Mouse (Mus musculus) 3134 (cell line): ENCODE data around the gene Gm21974.
"Not testable (repeated sequence)": the region's sequence is repeated elsewhere in the genome, so short reads cannot be mapped to it uniquely, and the experiment has no call there.

Experiments used
- DNase-seq: peaks from one replicate; pipeline ENCODE4 v3.0.0-alpha.2; 2011; ENCODE audit warnings: low spot score; ENCODE audit not compliant: insufficient read length; ENCODE audit errors: extremely low read depth

Gene Gm21974

DNA sequence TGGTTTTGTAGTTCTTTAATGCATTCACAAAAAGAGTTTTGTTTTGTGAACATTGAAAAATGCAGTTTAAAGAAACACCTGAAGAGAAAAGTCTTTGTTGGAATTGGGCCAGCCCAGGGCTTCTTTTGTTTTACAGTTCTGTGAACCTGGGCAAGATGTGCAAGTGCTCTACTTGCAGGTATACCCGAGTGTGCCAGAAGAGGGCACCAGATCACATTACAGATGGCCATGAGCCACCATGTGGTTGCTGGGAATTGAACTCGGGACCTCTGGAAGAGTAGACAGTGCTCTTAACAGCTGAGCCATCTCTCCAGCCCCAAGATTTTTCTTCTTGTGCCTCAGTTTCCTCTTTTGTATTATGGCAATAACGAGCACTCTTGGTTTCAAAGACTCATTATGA is 22.9 kb upstream of the Gm21974 start:
- DNase-seq, result peak; percentile 30

DNA sequence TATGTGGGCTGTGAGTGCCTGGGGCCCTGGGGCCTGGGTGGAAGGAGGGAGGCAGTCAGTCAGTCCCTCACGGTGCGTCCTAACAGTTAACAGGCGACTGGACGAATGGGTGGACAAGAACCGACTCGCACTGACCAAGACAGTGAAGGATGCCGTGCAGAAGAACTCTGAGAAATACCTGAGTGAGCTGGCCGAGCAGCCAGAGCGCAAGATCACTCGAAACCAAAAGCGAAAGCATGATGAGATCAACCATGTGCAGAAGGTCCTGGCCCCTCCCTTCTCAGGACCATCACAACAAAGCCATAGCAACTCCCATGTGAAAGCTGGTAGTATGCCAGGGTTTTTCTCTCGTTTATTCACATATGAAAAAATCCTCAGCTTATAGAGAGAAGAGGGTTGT is 20.0 kb upstream of the Gm21974 start:
- no peak for DNase-seq

DNA sequence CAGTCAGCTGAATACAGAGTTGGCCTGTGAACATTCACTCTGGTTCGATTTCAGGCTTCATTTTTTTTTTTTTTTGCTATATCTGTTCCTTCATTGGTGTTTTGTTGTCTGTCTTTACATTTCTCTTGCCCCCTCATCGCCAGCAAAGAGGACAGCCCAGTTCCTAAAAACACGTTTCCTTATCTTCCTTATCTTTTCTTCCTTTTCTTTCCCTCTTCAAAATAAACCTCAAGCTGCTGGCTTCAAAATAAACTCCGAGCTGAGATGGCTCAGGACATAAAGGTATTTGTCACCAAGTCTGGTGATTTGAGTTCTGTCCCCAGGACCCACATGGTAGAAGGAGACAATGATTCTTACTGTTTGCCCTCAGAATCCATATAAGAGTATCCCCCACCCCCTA is 17.7 kb upstream of the Gm21974 start:
- no peak for DNase-seq

DNA sequence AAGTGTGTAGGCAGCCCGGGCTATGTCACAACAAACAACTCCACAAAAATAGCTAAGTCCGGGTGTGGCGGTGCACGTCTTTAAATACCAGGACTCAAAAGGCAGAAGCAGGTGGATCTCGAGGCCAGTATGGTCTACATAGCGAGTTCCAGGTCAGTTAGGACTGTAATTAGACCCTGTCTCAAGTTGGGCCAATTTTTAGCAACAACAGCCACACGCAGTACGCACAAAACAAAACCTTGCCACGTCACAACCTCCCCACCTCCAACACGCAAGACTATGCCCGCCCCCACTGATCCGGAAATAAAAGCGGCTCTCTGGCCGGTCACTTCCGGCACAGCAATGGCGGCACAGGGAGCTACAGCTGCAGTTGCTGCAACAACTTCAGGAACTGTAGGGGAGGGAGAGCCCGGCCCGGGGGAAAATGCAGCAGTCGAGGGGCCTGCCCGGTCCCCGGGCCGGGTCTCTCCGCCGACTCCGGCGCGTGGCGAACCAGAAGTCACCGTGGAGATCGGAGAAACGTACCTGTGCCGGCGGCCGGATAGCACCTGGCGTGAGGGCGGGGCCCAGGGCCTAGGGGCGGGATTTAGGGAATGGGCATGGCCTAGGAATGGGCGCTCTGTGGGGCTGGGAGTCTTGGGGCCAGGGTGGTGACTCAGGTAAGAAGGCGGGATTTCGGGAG is 17.1 kb upstream of the Gm21974 start, which contains the start of gene Kat8:
Kat8 (plus strand) TSS at position 327 of the 682 bp plus-strand sequence.
- peak; percentile 89 for DNase-seq

DNA sequence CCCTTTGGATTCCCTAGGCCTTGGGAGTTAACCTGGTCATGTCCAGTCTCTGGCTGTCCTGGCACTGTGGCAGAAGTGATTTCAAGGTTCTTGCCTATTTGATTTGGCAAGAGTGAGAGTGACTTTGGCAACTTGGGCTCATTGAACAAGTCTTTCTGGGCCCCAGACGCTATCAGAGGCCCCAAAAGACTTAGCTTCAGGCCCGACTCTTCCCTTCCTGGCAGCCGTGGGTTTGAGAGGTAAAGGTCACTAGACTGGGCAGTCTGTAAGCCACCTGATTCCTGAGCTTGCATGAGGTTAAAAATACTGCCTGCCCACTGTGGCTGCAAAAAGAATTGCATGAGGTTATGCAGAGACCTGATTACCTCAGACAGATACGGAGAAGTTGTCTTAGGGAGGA is 13.4 kb upstream of the Gm21974 start:
- no peak for DNase-seq

DNA sequence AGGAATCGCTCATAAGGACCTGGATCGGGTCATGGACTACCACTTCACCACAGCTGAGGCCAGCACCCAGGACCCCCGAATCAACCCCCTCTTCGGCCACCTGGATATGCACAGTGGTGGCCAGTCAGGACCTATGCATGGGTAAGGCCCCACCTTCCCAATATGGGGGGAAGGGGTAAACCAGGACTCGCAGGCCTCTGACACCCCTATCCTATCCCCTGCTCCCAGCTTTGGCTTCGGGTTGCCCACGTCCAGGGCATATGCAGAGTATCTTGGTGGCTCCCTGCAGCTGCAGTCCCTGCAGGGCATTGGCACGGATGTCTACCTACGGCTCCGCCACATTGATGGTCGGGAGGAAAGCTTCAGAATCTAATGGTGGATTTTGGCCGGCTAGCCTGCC is 12.7 kb upstream of the Gm21974 start:
- no peak for DNase-seq

DNA sequence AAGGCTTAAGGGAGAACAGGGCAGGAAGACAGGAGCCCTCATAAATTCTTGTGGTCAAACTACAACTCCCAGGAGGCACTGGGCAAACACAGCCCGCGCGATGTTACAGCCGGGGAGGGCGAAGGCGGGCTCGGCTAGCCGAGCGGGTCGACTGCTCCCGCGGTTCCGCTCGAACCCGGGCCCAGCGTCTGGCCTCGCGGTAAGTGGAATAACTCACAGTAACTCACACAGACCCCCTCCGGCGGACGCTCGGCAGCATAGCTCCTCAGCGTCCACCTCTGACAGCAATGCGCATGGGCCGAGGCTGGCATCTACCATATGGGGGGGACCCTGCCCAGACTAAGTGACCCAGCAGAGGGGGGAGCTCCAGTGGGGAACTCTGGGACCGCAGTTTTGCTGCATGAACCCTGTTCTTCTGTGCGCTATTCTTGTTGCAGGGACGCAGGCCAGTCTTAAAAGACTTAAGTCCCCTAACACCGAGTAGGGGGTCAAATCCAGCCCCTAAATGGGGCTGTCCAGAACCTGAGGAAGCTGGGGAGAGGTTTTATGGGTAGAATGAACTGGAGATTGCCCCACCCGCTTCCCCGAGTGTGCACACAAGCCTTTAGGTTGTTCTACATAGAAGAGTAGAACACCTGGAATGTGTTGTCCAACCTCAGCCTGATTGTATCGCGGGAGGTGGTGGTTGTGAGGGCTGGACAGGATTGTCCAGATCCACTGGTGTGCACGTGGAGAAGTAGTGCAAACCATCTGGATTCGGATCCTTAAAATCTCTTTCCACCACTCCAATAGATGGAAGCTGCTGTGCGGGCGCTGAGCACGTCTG is 8.9 kb upstream of the Gm21974 start, which contains the start of gene Bckdk:
Bckdk (plus strand) TSS at position 112 of the 826 bp plus-strand sequence.
- peak; percentile 90 for DNase-seq

DNA sequence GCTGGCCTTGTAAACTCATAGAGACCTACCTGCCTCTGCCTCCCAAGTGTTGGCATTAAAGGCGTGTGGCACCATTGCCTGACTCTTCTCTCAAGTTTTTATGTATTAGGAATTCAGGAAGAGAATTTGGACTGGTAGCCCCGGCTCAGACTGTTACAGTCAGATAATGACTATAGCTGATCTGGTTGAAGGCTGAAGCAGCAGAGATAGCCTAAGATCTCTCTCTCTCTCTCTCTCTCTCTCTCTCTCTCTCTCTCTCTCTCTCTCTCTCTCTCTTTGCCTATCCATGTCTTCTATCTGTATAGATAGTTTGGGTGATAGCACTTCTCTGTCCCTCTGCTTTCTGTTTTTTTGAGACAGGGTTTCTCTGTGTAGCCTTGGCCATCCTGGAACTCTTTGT is 6.5 kb upstream of the Gm21974 start:
- DNase-seq, result no peak

DNA sequence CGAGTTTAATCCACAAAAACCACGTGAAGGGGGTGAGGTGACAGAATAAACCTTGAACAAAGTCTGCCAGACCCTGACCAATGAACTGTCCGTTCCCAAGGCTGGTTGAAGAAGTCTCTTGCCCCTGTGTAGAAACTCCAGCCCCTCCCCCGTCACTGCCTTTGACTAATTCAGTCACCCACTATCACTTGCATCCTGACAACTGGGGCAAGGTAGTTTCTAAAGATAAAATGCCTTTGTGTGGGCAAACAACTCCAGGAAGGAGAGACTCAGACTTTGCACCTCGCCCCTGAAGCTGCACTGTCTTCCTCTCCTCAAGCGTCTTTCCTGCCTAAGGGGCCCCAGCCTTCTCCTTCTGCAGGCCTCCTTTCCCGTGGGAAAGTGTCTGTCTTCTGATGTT is 4.7 kb upstream of the Gm21974 start:
- no peak for DNase-seq

DNA sequence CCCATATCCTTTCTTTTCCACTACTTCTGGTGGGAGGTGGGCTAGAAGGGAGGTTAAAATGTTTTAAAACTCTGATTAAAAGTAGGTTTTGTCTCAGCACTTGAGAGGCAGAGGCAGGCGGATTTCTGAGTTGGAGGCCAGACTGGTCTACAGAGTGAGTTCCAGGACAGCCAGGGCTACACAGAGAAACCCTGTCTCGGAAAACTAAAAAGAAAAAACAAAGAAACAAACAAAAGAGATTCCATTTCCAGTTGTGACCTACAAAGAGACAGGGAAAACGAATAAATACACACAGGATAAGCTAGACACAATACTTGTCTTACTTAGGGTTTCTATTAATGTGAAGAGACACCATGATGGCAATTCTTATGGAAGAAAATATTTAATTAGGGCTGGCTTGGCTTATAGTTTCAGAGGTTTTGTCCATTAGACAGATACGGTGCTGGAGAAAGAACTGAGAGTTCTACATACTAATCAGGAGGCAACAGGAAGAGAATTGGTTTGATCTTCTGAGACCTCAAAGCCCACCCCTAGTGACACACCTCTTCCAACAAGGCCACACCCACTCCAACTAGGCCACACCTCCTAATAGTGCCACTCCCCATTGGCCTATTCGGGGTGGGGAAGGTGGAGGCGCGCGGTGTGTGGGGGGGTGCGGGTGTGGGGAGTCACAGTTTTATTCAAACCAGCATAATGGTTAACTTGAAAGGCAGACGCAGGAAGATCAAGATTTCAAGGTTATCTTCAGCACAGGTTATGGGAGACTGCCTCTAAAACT is 3.1 kb upstream of the Gm21974 start:
- DNase-seq, result no peak

DNA sequence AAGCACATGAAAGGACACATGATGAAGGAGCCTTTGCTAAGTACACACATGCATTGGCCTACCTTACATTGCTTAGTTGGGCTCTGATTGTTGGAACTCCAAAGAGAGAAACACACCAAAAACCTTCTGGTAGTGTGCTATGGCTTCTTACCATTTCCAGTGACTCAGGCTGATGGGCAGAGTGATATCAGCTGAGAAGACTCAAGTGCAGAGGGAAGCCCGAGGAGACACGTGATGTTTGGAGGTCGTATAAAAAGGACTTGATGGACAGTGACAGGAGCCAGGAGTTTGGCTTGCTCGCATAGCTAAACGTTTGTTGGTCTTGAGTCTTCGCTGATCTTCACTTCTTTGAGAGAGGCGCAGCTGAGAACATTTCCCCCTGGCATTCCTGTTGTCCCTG is 2.3 kb upstream of the Gm21974 start:
- no peak for DNase-seq

DNA sequence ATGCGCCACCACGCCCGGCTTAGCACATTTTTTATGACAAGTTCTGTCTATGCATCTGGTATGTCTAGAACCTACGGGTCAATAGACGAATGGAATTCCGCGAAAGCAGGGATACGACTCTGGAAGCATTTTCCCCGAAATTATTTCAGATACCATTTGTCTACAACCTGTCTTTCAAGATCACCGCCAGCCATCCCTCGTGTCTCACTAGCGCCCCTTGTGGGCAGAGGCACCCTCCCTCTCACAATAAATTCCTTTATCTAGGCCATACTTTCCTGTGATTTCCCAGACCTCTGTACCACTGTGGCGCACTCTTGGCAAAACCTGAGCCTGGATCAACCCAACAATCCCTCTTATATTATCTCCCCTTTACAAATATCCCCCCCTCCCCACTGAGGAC is 1.1 kb upstream of the Gm21974 start:
- DNase-seq, result no peak

DNA sequence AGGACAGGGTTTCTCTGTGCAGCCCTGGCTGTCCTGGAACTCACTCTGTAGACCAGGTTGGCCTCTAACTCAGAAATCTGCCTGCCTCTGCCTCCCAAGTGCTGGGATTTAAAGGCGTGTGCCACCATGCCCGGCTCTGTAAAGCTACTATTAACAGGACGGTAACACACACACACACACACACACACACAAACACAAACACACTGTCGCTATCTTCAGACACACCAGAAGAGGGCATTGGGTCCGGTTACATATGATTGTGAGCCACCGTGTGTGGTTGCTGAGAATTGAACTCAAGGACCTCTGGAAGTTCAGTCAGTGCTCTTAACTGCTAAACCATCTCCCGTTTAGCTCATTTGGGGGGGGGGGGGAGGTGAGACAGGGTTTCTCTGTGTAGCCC is 637 bp upstream of the Gm21974 start:
- DNase-seq, result not testable (repeated sequence)

DNA sequence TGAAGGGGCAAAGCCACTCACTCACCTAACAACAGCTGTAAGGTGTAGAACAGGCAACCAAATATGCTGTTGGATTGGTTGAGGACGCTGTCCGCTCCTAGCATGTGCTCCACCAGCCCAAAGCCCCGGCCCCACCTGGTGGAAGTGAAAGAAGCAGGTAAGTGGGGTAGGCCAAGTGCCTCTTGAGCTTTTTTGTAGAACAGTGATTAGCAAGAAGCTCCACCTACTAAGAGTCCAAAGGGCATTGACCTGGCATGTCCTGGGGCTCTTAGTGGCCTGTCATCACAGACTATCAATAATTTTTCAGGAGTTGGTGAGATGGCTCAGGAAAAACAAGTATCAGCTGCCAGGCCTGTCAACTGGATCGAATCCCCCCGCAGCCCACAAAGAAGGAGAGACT is 774 bp downstream of the Gm21974 start:
- no peak for DNase-seq

DNA sequence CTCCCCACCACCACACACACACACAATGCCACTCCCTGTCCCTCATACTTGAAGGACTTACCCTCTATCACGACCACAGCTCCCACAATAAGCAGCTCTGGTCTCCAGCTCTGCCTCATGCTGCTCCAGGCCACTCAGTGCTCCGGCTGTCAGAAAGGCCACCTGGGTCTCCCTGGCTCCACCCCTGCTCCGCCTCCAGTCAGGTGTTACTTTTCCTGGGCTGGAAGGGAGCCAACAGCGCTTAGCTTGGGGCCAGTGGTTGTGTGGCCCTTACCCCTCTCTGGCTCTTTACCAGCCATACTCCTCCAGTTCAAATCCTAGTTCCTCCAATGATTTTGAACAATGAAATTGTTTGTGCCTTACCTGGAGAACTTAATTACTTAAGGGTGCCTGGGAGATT is 4.5 kb downstream of the Gm21974 start, which contains the start of gene Prss53:
Prss53 (minus strand) TSS at position 173 of the 400 bp plus-strand sequence.
- no peak for DNase-seq

DNA sequence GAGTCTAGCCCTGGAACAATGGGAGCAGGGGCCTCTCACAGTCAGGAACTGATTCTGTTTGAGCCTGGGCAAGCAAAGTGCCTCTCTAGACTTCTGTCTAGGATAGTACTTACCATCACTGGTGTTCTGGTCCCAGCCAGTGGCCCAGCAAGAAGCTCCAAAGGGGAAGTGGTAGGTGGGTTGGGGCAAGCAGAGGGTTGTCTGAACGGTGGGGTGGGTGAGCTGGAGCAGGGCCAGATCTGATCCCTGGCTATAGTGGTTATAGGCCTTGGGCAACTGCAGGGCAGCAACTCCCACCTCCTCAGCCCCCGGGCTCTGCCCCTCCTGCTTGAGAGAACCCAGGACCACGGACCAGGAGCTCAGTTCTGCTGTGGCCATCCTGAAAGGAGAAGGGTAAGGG is 6.4 kb downstream of the Gm21974 start:
- DNase-seq, result no peak

DNA sequence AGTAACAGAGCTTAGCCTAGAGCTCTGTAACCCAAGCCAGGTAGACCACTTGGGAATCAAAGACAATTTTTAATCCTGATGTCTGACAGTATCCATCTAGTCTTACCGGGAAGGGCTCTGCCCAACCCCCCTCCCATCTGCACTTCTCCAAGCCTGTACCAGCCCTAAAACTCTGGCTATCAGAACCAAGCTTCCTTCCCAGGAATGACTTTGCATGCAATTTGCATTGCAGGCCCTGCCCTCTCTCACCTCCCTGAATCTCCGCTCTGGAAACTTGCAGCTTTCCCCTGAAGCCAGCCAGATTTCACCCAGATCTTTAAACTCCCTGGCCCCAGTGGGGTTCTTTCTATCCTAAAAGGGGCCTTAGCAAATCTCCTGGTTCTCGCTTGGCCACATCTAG is 7.5 kb downstream of the Gm21974 start:
- no peak for DNase-seq

DNA sequence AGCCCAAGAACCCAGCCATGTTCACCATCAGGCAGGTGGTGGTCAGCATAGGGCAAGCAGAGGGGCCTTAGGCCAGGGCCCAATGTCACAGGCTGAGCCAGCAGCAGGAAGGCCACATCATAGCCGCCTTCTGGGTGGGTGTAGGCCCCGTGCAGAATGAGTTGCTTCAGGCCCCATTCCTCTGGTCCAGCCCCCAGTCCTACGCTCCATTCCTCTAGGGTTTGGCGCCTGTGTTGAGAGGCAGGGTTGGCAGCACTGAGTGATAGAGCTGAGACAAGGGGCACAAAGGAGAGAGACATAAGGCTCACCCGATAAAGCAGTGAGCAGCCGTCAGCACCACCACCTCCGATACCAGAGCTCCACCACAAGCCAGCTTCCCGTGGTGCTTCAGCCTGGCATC is 8.1 kb downstream of the Gm21974 start:
- no peak for DNase-seq

DNA sequence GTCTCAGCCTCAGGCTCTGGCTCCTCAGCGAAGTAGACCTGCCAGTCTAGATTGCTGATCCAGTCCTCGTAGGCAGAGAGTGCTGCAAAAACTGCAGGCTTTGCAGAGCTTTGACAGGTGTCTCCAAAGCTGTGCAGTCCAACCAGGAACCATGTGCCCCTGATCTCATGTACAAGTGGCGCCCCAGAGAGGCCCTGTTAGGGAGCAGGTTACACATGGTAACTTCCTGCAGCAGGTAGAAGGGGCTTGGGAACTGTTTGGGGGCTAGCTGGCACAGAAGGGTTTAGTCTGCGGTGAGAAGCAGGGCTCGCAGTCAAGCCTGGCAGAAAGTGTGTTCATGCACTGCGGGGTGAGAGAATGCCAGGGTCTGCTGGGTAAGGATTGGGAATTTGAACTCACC is 8.7 kb downstream of the Gm21974 start:
- no peak for DNase-seq

DNA sequence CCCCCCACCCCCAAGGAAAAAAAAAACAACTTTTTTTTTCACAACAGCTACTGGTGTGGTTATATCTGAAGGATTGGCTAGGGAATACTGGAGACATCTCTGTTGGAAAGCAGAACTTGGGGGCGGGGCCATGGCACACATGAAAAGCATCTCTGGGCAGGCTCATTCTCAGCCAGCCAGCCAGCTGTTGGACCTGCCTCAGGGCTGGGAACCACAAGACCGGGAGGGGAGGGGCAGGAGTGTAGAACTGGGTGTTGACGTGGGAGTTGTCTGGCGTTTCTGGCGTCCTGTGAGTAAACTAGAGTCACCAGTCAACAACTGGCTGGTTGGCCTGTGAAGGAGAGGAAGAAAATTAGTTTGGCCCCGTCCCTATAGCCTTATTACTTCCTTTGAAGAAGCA is 9.3 kb downstream of the Gm21974 start:
- DNase-seq, result no peak

DNA sequence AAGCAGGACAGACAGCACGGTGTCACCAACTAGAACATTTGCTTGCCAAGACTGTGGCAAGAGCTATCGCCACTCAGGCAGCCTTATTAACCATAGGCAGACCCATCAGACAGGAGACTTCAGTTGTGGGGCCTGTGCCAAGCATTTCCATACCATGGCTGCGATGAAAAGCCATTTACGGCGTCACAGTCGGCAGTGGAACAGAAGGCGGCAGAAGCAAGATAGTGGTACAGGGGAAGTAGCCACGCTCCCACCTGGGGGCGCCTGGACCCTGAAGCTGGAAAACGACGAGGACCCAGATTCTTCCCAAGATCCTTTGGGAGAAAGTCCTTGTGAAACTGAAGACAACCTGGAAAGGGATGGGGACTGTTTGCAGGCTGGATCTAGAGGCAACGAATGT is 14.8 kb downstream of the Gm21974 start:
- no peak for DNase-seq
